Mouse (Mus musculus): ENCODE measurements at regions not wholly inside any gene's neighbourhood (a gene's known extent, or its start where the extent isn't known, plus 50 kb on each side); places are given as distances from the start of the nearest gene placed in this dataset.

GRCm38 (mm10) chr7:63335146-63335545 is 109.4 kb upstream of the Otud7a start:
- TF ChIP-seq CTCF (conservative IDR thresholded peaks at IDR 0.05; ENCODE audit: low read length) (peak; percentile 36), POU5F1 (IDR thresholded peaks at IDR 0.05; ENCODE audit: borderline replicate concordance, low read length) (no peak), NANOG (IDR thresholded peaks at IDR 0.05; ENCODE audit: borderline replicate concordance, low read length) (no peak)
